In genomic region chr9:49617216-49617615, GRCm38 (mm10) we compare ENCODE assay signal across 8 mouse cellular contexts.
DNase-seq lines count a peak whose midpoint lies in the region; ATAC-seq lines count a peak whose summit lies in the region.

No protein-coding gene starts in this region.

- ATAC-seq in megakaryocyte-erythroid progenitor cell, adult 5-6 weeks (replicated peaks; ENCODE audit: low FRiP score, low TSS enrichment, poor library complexity, severe bottlenecking), result no peak

- DNase-seq in gastrocnemius, postnatal 14 days, result peak; percentile 25
- no peak for DNase-seq in gastrocnemius, adult 8-10 months (ENCODE audit: low spot score in 2 of 2)
- peak; percentile 7 for DNase-seq in thymus, postnatal 0 days (ENCODE audit: low spot score)
- no peak for DNase-seq in thymus, adult 18-20 months
- DNase-seq in cerebellum, postnatal 14 days, result peak; percentile 67 to 70
- DNase-seq in layer of hippocampus, adult 9-11 months, result peak; percentile 67
- DNase-seq in right cerebral cortex, adult 2 months (ENCODE audit: low spot score in 2 of 2), result peak; percentile 69 to 75

- intact Hi-C loops in gastrocnemius, postnatal 14 days (cut with DNase I; ENCODE audit: low total_unique reads), result loop anchor here (2.0 kb wide), 1 partner anchor 556 kb away; no protein-coding TSS in a partner anchor

Comparison
In these comparisons a context has a peak if more than half of its experiments do, and no peak if none do; other contexts are left out.
1. DNase-seq: peak in gastrocnemius, postnatal 14 days (single experiment), thymus, postnatal 0 days (single experiment), cerebellum, postnatal 14 days (2 of 2), layer of hippocampus, adult 9-11 months (single experiment) and right cerebral cortex, adult 2 months (2 of 2); none in gastrocnemius, adult 8-10 months (0 of 2) and thymus, adult 18-20 months (0 of 2).